Mouse (Mus musculus) CD4-positive, CD25-positive, alpha-beta regulatory T cell (primary cell): ENCODE results near the gene Gm7735. TPM values are rescaled to one million over a fixed set of nuclear protein-coding genes. Genes with fewer than 3 reads are reported as not detected.

Experiments used
- polyA plus RNA-seq: library from polyadenylated mRNA; unstranded; fragments of 100-300 nt; shearing (Covaris generic); gene quantifications from one replicate; pipeline ENCODE4 v1.2.1, GENCODE M21; 2017

Gene Gm7735
- polyA plus RNA-seq, result not detected

GRCm38 (mm10) chr16:89169190-89169589, at the start of gene Gm7735:
TSS of gene Gm7735 (plus strand) at chr16:89169490.

GRCm38 (mm10) chr16:89140551-89140950, 28.7 kb upstream of the Gm7735 start, which contains the start of gene Gm6358:
TSS of gene Gm6358 (plus strand) at chr16:89140851.

GRCm38 (mm10) chr16:89150786-89151185, 18.5 kb upstream of the Gm7735 start, which contains the start of gene Gm10061:
TSS of gene Gm10061 (plus strand) at chr16:89151086.

GRCm38 (mm10) chr16:89157652-89158051, 11.6 kb upstream of the Gm7735 start, which contains the start of gene Gm9789:
TSS of gene Gm9789 (plus strand) at chr16:89157952.

GRCm38 (mm10) chr16:89174435-89174834, 5.1 kb downstream of the Gm7735 start, which contains the start of gene 1110057P08Rik:
TSS of gene 1110057P08Rik (plus strand) at chr16:89174735.

GRCm38 (mm10) chr16:89205561-89205960, 36.3 kb downstream of the Gm7735 start, which contains the start of gene Krtap20-2:
TSS of gene Krtap20-2 (plus strand) at chr16:89205861.

Other genes with a start within 250 kb of the Gm7735 start
- not detected for gene Krtap19-9b, start 237.2 kb upstream of the Gm7735 start, polyA plus RNA-seq
- gene Krtap16-3, start 206.6 kb upstream of the Gm7735 start, polyA plus RNA-seq, result not detected
- not detected for gene Krtap22-2, start 158.7 kb upstream of the Gm7735 start, polyA plus RNA-seq
- not detected for gene Gm10229, start 154.2 kb upstream of the Gm7735 start, polyA plus RNA-seq
- gene Krtap6-1, start 137.8 kb upstream of the Gm7735 start, polyA plus RNA-seq, result not detected
- not detected for gene Gm10228, start 128.0 kb upstream of the Gm7735 start, polyA plus RNA-seq
- not detected for gene Krtap6-5, start 121.6 kb upstream of the Gm7735 start, polyA plus RNA-seq
- not detected for gene 1110025L11Rik, start 105.5 kb upstream of the Gm7735 start, polyA plus RNA-seq
- gene Krtap6-3, start 85.5 kb upstream of the Gm7735 start, polyA plus RNA-seq, result not detected
- not detected for gene Gm6358, start 28.6 kb upstream of the Gm7735 start, polyA plus RNA-seq
- not detected for gene Gm10061, start 18.4 kb upstream of the Gm7735 start, polyA plus RNA-seq
- not detected for gene Gm9789, start 11.5 kb upstream of the Gm7735 start, polyA plus RNA-seq
- gene 1110057P08Rik, start 5.2 kb downstream of the Gm7735 start, polyA plus RNA-seq, result not detected
- gene Krtap20-2, start 36.4 kb downstream of the Gm7735 start, polyA plus RNA-seq, result not detected
- gene Krtap21-1, start 234.4 kb downstream of the Gm7735 start, polyA plus RNA-seq, result not detected